22 mouse cellular contexts compared by ENCODE assay signal in the genomic region with DNA sequence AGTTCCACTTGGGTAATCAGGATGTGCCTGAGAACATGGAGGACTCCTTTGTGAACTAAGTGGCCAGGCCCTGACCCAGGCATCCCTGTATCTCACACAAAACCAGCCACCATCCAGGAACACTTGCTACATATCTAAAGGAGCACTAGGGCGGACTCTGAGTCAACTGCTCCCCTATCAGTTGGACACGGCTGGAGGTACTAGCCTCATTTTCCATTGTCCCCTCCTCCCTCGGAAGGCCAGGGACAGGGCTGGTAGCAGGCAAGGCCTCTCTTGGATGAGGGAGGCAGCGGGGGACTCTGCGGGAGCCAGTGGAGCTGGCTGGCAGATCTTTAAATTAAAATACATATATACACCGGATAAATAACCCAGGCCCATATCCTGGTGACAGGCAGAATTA. TPM values are rescaled to one million over a fixed set of nuclear protein-coding genes. Genes with fewer than 3 reads are reported as not detected.
A peak's percentile ranks its signal among the peaks of the same experiment; 100 is the strongest.
DNase-seq lines count a peak whose midpoint lies in the region; ATAC-seq lines count a peak whose summit lies in the region.
"Had no signal": no experiment of that assay in that cellular context is flagged by ENCODE, and none has a peak within 500 bp of the region (broad histone marks: within the 10 kb centered on the region; RNA-seq: fewer than 3 reads in every experiment).

No protein-coding gene starts in this region.

- H3K9ac ChIP-seq in forebrain, embryonic 12.5 days: no peak overlapping the region
- H3K9ac ChIP-seq in forebrain, embryonic 15.5 days (replicated peaks): no peak overlapping the region
- H3K9ac ChIP-seq in liver, embryonic 11.5 days (ENCODE audit: low read depth, low read length): no peak overlapping the region
- H3K9ac ChIP-seq: heart, embryonic 12.5 days; limb, embryonic 15.5 days; stomach, embryonic 15.5 days had no signal

- 41% methylated on average over 6 of the region's 6 CpGs for WGBS in forebrain, embryonic 12.5 days
- WGBS in forebrain, embryonic 15.5 days: 54% methylated on average over 6 of the region's 6 CpGs
- WGBS in liver, embryonic 11.5 days: 65% methylated on average over 6 of the region's 6 CpGs

- H3K4me1 ChIP-seq in forebrain, embryonic 12.5 days: peaks cover 74% of the 10 kb centered on the region
- H3K4me1 ChIP-seq in forebrain, embryonic 15.5 days: peaks cover 17% of the 10 kb centered on the region
- peaks cover 17% of the 10 kb centered on the region for H3K4me1 ChIP-seq in liver, embryonic 11.5 days (replicated peaks; ENCODE audit: control insufficient read depth, insufficient read depth, low read length)

- no peaks in the 10 kb centered on the region for H3K9me3 ChIP-seq in forebrain, embryonic 12.5 days
- H3K9me3 ChIP-seq in forebrain, embryonic 15.5 days: no peaks in the 10 kb centered on the region
- no peaks in the 10 kb centered on the region for H3K9me3 ChIP-seq in liver, embryonic 11.5 days (ENCODE audit: control insufficient read depth, low read length)
- H3K9me3 ChIP-seq: heart, embryonic 12.5 days; limb, embryonic 15.5 days; stomach, embryonic 15.5 days had no signal

- H3K4me3 ChIP-seq in forebrain, embryonic 12.5 days (replicated peaks): no peak overlapping the region
- H3K4me3 ChIP-seq in forebrain, embryonic 15.5 days: no peak overlapping the region
- no peak overlapping the region for H3K4me3 ChIP-seq in liver, embryonic 11.5 days (ENCODE audit: low read depth, low read length)
- H3K4me3 ChIP-seq: gastrocnemius, adult 2 months; heart, embryonic 12.5 days; layer of hippocampus, adult 2 months; limb, embryonic 15.5 days; stomach, embryonic 15.5 days had no signal

- no peak overlapping the region for H3K4me2 ChIP-seq in forebrain, embryonic 12.5 days
- H3K4me2 ChIP-seq in forebrain, embryonic 15.5 days (replicated peaks): no peak overlapping the region
- no peak overlapping the region; the same call in 1 of the 2 replicates for H3K4me2 ChIP-seq in liver, embryonic 11.5 days
- H3K4me2 ChIP-seq: heart, embryonic 12.5 days; limb, embryonic 15.5 days; stomach, embryonic 15.5 days had no signal

- H3K27me3 ChIP-seq in forebrain, embryonic 12.5 days: peaks cover 34% of the 10 kb centered on the region
- H3K27me3 ChIP-seq in forebrain, embryonic 15.5 days: 0 out of 2 replicates have a peak, but pooled peaks cover 2% of the 10 kb centered on the region
- peaks cover 38% of the 10 kb centered on the region for H3K27me3 ChIP-seq in liver, embryonic 11.5 days (replicated peaks; ENCODE audit: control insufficient read depth, insufficient read depth, low read length)

- no peak for DNase-seq in liver, embryonic 11.5 days (ENCODE audit: low spot score)
- no peak for DNase-seq in liver
- DNase-seq in right cerebral cortex, postnatal 14 days: peak; percentile 2
- no peak for DNase-seq in right cerebral cortex, adult 18-20 months
- DNase-seq in embryo, embryonic 10.5 days (ENCODE audit: low spot score): no peak
- DNase-seq: adrenal gland, postnatal 25 days; cerebellum, adult 11 months; cerebellum, postnatal 14 days; gastrocnemius, adult 2 months; kidney, adult 2 months; kidney, postnatal 14 days; layer of hippocampus, postnatal 36 days; right cerebral cortex, postnatal 25 days; thymus, adult 18-20 months; thymus, postnatal 4 days had no signal

- no peak for ATAC-seq in forebrain, embryonic 12.5 days (ENCODE audit: low FRiP score)
- ATAC-seq in forebrain, embryonic 15.5 days (replicated peaks): no peak
- ATAC-seq in liver, embryonic 11.5 days (replicated peaks; ENCODE audit: low FRiP score): peak; percentile 63; the same call in 1 of the 2 replicates

- H3K27ac ChIP-seq in forebrain, embryonic 12.5 days: peak overlapping the region; percentile 78
- no peak overlapping the region for H3K27ac ChIP-seq in forebrain, embryonic 15.5 days (replicated peaks)
- no peak overlapping the region for H3K27ac ChIP-seq in liver, embryonic 11.5 days (ENCODE audit: low read depth, low read length)
- H3K27ac ChIP-seq: gastrocnemius, adult 2 months; layer of hippocampus, adult 2 months; limb, embryonic 15.5 days; macrophage; stomach, embryonic 15.5 days had no signal

- H3K36me3 ChIP-seq in forebrain, embryonic 12.5 days (replicated peaks): peaks cover 3% of the 10 kb centered on the region
- peaks cover 3% of the 10 kb centered on the region for H3K36me3 ChIP-seq in forebrain, embryonic 15.5 days
- no peaks in the 10 kb centered on the region for H3K36me3 ChIP-seq in liver, embryonic 11.5 days (ENCODE audit: control insufficient read depth, insufficient read depth, low read length)
- H3K36me3 ChIP-seq: stomach, embryonic 15.5 days had no signal

RNA-seq across cellular contexts. Expression of a gene that starts 14.7 kb away (rescaled TPM):
- 36.4 and 48.9 TPM in 2 replicates for polyA plus RNA-seq in forebrain, embryonic 12.5 days (2016; fragmentation: Nextera tagmentation; extraction: Ambion mirVana)
- polyA plus RNA-seq in forebrain, embryonic 15.5 days (2015; fragmentation: Nextera tagmentation; extraction: Ambion mirVana): 35.8 and 36.5 TPM in 2 replicates
- 9.4 and 10.7 TPM in 2 replicates for polyA plus RNA-seq in liver, embryonic 11.5 days (2014; fragmentation: Nextera tagmentation; extraction: Ambion mirVana)

RNA-seq across cellular contexts. Expression of a gene that starts 21.2 kb away (rescaled TPM):
- 11.1 and 11.6 TPM in 2 replicates for polyA plus RNA-seq in forebrain, embryonic 12.5 days (2016; fragmentation: Nextera tagmentation; extraction: Ambion mirVana)
- 9.7 and 12.7 TPM in 2 replicates for polyA plus RNA-seq in forebrain, embryonic 15.5 days (2015; fragmentation: Nextera tagmentation; extraction: Ambion mirVana)
- polyA plus RNA-seq in liver, embryonic 11.5 days (2014; fragmentation: Nextera tagmentation; extraction: Ambion mirVana): 21.8 and 27.4 TPM in 2 replicates

RNA-seq across cellular contexts. Expression of a gene that starts 28.2 kb away (rescaled TPM):
- polyA plus RNA-seq in forebrain, embryonic 12.5 days (2016; fragmentation: Nextera tagmentation; extraction: Ambion mirVana): 224 and 240 TPM in 2 replicates
- polyA plus RNA-seq in forebrain, embryonic 15.5 days (2015; fragmentation: Nextera tagmentation; extraction: Ambion mirVana): 350 and 358 TPM in 2 replicates
- polyA plus RNA-seq in liver, embryonic 11.5 days (2014; fragmentation: Nextera tagmentation; extraction: Ambion mirVana): 22.5 and 25.1 TPM in 2 replicates

RNA-seq across cellular contexts. Expression of a gene that starts 32.3 kb away (rescaled TPM):
- 55.5 and 58.4 TPM in 2 replicates for polyA plus RNA-seq in forebrain, embryonic 12.5 days (2016; fragmentation: Nextera tagmentation; extraction: Ambion mirVana)
- 49.9 and 52.8 TPM in 2 replicates for polyA plus RNA-seq in forebrain, embryonic 15.5 days (2015; fragmentation: Nextera tagmentation; extraction: Ambion mirVana)
- polyA plus RNA-seq in liver, embryonic 11.5 days (2014; fragmentation: Nextera tagmentation; extraction: Ambion mirVana): 67.7 and 71.0 TPM in 2 replicates

RNA-seq across cellular contexts. Expression of a gene that starts 45.9 kb away (rescaled TPM):
- polyA plus RNA-seq in forebrain, embryonic 12.5 days (2016; fragmentation: Nextera tagmentation; extraction: Ambion mirVana): 45.0 and 50.3 TPM in 2 replicates
- 33.0 and 34.9 TPM in 2 replicates for polyA plus RNA-seq in forebrain, embryonic 15.5 days (2015; fragmentation: Nextera tagmentation; extraction: Ambion mirVana)
- 19.2 and 20.1 TPM in 2 replicates for polyA plus RNA-seq in liver, embryonic 11.5 days (2014; fragmentation: Nextera tagmentation; extraction: Ambion mirVana)
